Mouse (Mus musculus) heart, embryonic 10.5 days (tissue): ENCODE measurements around the gene Tmem132d. TPM values are rescaled to one million over a fixed set of nuclear protein-coding genes. Genes with fewer than 3 reads are reported as not detected.

ENCODE experiments used
- DNase-seq: peaks from one replicate; pipeline ENCODE4 v3.0.0-alpha.2; 2017; ENCODE audit warnings: low spot score
- H3K27ac ChIP-seq: fragments of 300-500 bp; sonication (generic); 2 replicates; pipeline ENCODE4 v1.5.1; 2016; ENCODE audit warnings: mild to moderate bottlenecking
- H3K27me3 ChIP-seq: fragments of 300-500 bp; sonication (generic); 2 replicates; pipeline ENCODE4 v1.6.1; 2016; ENCODE audit warnings: mild to moderate bottlenecking; ENCODE audit not compliant: poor library complexity, insufficient read depth, severe bottlenecking
- H3K36me3 ChIP-seq: fragments of 300-500 bp; sonication (generic); 2 replicates; pipeline ENCODE4 v1.6.1; 2016; ENCODE audit warnings: mild to moderate bottlenecking, moderate library complexity
- H3K4me1 ChIP-seq: fragments of 300-500 bp; sonication (generic); 2 replicates; pipeline ENCODE4 v1.6.1; 2016; ENCODE audit warnings: mild to moderate bottlenecking
- H3K4me3 ChIP-seq: fragments of 300-500 bp; sonication (generic); 2 replicates; pipeline ENCODE4 v1.5.1; 2016; ENCODE audit warnings: mild to moderate bottlenecking, moderate library complexity
- H3K9me3 ChIP-seq: fragments of 300-500 bp; sonication (generic); 2 replicates; pipeline ENCODE4 v1.6.1; 2016; ENCODE audit warnings: mild to moderate bottlenecking, moderate library complexity
- WGBS: fragments of 180-500 bp; shearing (Covaris S2); methylation state at CpG from one replicate; pipeline ENCODE4 v1.1.7; 2016; 5-methylcytosine and 5-hydroxymethylcytosine counted together
- polyA plus RNA-seq: library from polyadenylated mRNA; unstranded; fragments of >200 nt; fragmentation: Nextera tagmentation; extraction: Ambion mirVana; gene quantifications from 2 replicates; pipeline ENCODE4 v1.2.1, GENCODE M21; 2016

Gene Tmem132d
- polyA plus RNA-seq, 1 experiment from 2014 or later: 0.29 TPM

DNA sequence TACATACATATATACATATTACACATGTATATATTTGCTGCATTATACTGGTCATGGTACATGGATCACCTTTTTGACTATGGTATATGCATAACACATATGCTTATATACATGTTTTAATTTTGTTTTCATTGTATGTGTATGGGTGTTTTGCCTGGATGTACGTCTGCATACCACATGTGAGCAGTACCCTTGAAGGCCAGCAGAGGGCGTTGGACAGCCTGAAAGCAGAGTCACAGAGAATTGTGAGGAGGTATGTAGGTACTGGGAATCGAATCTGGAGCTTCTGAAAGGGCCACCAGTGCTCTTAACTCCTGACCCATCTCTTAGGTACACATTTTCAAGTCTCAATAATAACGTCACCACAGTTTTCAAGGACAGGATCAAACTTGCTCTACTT, 43.2 kb downstream of the Tmem132d start:
- H3K4me1 ChIP-seq: no peaks in the 10 kb centered on the region
- H3K9me3 ChIP-seq: no peaks in the 10 kb centered on the region
- 51% methylated on average over 4 of the region's 4 CpGs for WGBS
- no peak overlapping the region for H3K4me3 ChIP-seq
- H3K27me3 ChIP-seq: no peaks in the 10 kb centered on the region
- H3K36me3 ChIP-seq: no peaks in the 10 kb centered on the region
- no peak for DNase-seq
- no peak overlapping the region for H3K27ac ChIP-seq

DNA sequence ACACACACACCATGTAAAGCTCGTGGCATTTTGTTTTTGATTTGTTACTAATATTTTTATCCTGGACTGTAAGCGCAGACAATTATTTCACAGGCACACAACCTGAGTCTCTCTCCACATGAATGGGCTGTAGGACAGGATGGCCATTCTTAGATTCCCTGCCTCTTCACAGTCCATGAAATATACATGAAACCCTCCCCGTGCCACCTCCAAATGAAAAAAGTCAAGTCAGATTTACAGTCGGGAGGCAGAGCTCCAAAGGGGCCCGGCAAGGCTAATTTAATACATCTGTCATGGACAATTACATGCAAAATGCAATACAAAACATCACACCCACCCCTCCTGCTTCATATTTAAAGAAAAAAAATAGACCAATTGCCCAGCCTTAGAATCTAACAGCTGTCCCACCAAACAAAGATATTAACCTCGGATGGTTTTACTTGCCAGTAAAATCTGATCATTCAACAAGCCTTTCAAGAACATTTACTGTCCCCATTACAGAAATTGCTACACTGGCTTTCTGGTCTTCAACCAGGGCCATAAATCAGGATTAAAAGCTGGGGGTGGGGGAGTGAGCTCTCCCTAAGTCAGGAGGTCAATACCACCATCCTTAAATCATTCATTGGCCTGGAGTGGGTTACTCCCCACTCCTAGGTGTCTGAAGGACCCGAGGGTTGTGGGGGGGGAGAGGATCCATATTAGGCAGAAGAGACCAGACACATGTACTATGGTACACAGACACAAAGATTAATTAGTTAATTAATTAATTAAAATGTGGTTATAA, 44.3 kb downstream of the Tmem132d start:
- no peak for DNase-seq
- Histone ChIP-seq H3K36me3 (no peaks in the 10 kb centered on the region), H3K27ac (no peak overlapping the region), H3K4me1 (no peaks in the 10 kb centered on the region), H3K9me3 (no peaks in the 10 kb centered on the region), H3K27me3 (no peaks in the 10 kb centered on the region), H3K4me3 (no peak overlapping the region)
- 77% methylated on average over 7 of the region's 7 CpGs for WGBS

DNA sequence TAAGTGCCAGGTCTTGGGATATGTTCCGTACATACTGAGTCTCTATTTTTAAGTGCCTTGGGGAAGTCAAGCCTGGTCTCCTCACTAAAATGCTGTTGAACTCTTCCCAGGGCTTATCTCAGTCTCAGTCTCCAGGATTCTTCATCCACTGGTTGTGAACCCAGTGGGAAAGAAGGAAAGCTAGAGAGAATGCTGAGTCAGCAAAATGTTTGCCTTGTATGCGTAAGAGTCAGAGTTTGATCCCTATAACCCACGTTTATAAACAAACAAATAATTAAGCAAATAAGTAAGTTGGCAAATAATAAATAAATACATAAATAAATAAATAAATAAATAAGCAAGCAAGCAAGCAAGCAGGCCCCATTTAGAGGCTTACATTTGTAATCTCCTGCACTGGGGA, 63.1 kb downstream of the Tmem132d start:
- Histone ChIP-seq H3K27ac (no peak overlapping the region), H3K9me3 (no peaks in the 10 kb centered on the region), H3K4me3 (no peak overlapping the region), H3K36me3 (no peaks in the 10 kb centered on the region), H3K4me1 (no peaks in the 10 kb centered on the region), H3K27me3 (no peaks in the 10 kb centered on the region)
- DNase-seq: no peak
- WGBS: 78% methylated on average over 3 of the region's 3 CpGs

DNA sequence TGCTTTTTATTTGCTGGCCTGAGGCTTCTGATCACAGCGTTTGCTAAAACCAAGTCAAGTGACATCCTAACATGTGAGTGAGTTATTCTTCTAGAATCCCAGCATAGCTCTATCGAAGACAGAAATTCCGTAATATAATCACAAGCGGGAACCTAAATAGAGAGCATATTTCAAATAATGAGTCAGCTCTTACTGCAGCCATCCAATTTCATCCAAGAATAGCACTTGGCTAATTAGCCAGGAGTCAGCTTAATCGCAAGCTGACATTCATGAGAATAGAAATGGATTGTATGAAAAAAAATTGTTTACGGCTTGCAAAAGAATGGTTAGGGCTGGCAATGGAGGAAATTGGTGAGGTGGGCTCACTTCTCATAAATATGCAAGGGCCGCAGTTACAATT, 63.8 kb downstream of the Tmem132d start:
- Histone ChIP-seq H3K4me3 (no peak overlapping the region), H3K9me3 (no peaks in the 10 kb centered on the region), H3K27ac (no peak overlapping the region), H3K4me1 (no peaks in the 10 kb centered on the region), H3K27me3 (no peaks in the 10 kb centered on the region), H3K36me3 (no peaks in the 10 kb centered on the region)
- 91% methylated on average over 7 of the region's 7 CpGs for WGBS
- DNase-seq: no peak

DNA sequence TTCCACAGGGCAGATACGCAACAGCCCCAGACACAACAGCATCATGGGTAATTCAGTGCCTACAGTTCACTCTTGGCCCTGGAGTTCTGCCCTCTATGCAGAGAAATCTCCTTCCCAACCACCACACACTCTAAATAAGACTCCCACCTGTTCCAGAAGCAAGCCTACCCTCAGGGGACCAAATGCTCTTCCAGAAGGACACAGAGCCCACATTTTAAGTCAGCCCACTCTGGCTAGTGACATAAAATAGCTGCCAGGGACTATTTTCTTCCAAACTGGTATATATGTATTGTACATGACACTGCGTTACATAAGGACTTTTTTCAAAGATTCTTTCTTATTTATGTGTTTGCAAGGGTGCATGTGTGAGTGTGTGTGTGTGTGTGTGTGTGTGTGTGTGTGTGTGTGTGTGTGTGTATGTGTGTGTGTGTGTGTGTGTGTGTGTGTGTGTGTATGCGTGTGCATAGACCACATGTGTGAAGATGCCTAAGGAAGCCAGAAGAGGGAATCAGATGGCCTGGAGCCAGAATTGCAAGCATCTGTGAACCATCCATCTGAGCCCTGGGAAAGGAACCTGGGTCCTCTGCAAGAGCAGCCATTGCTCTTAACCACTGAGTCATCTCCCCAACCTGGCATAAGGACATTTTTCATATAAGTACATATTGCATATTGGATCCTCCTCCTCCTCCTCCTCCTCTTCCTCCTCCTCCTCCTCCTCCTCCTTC, 67.5 kb downstream of the Tmem132d start:
- WGBS: 88% methylated on average over 2 of the region's 3 CpGs
- H3K27me3 ChIP-seq: no peaks in the 10 kb centered on the region
- H3K9me3 ChIP-seq: no peaks in the 10 kb centered on the region
- H3K4me1 ChIP-seq: no peaks in the 10 kb centered on the region
- H3K36me3 ChIP-seq: no peaks in the 10 kb centered on the region
- H3K4me3 ChIP-seq: no peak overlapping the region
- H3K27ac ChIP-seq: no peak overlapping the region
- no peak for DNase-seq

DNA sequence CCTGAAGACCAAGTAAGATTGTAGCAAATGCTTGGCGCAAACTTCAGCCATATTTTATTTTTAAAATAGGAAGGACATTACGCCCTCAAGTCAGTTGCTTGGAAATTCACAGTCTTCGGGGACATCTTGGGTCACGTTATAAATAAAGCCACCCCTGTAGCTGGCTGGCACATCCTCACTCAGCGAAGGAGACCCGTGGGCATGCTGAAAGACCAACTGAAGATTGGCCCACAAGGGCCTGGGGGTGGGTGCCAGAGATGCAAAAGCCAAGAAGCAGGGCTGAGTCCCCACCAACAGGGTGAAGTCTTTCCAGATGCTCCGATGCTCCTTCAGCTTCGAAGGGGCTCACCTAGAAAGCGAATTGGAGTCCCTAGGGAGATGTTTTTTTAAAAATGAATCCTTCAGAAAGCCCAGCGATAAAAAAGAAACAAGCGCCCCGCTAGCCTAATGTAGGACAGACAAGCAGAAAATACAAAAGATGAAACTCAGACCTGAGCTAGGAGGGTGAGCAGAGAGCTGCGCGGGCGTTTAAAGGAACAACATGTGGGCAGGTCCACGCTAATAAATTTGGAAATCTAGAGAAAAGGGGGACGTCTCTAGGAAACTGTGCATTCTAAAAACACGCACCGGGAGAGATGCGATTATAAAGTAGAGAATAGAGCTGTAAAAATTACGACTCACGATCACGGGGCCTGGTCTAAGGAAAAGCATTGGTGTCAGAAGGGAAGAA, 71.8 kb downstream of the Tmem132d start:
- Histone ChIP-seq H3K27me3 (no peaks in the 10 kb centered on the region), H3K9me3 (no peaks in the 10 kb centered on the region), H3K4me1 (no peaks in the 10 kb centered on the region), H3K36me3 (no peaks in the 10 kb centered on the region), H3K27ac (no peak overlapping the region), H3K4me3 (no peak overlapping the region)
- 68% methylated on average over 23 of the region's 23 CpGs for WGBS
- DNase-seq: no peak

DNA sequence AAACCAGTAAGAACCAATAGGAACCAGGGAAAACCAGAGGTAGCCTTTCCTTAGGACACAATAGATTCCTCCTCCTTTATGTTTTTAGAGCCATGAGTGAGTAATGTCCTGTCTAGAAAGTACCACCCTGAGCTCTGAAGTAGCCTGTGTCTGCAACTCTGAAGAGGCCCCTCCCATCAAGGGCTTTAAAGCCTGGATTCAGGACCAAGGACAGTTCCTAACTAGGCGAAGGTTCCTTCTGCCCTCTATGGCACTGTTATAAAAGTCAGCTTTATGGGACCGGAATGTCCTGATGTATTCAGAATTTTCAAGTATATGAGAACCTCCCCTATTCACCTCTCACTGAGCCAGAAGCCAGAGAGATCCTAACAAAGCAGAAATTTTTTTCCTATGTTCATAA, 84.0 kb downstream of the Tmem132d start:
- no peaks in the 10 kb centered on the region for H3K36me3 ChIP-seq
- 41% methylated on average over 2 of the region's 2 CpGs for WGBS
- no peak for DNase-seq
- no peaks in the 10 kb centered on the region for H3K4me1 ChIP-seq
- no peak overlapping the region for H3K4me3 ChIP-seq
- H3K27me3 ChIP-seq: no peaks in the 10 kb centered on the region
- no peaks in the 10 kb centered on the region for H3K9me3 ChIP-seq
- no peak overlapping the region for H3K27ac ChIP-seq

DNA sequence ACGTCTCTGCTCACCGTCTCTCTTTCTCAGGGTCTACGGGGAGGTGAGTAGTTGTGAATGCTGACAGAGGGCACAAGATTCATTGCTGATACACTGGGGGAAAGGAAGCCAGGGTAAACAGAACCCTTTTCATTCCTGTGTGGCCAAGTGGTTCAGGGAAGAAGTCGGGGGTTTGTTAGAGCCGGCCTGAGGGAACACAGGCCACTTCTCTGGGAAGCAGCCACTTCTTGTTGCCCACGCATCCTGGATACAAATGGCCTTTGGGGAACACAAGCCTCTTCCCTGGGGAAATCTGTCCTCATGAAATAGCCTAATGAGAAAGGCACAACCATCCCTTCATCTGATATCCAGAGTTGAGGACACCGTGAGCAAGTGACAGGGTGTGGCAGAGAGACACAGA, 96.0 kb downstream of the Tmem132d start:
- 76% methylated on average over 7 of the region's 7 CpGs for WGBS
- Histone ChIP-seq H3K9me3 (no peaks in the 10 kb centered on the region), H3K4me1 (no peaks in the 10 kb centered on the region), H3K27me3 (no peaks in the 10 kb centered on the region), H3K36me3 (no peaks in the 10 kb centered on the region), H3K27ac (no peak overlapping the region), H3K4me3 (no peak overlapping the region)
- no peak for DNase-seq

DNA sequence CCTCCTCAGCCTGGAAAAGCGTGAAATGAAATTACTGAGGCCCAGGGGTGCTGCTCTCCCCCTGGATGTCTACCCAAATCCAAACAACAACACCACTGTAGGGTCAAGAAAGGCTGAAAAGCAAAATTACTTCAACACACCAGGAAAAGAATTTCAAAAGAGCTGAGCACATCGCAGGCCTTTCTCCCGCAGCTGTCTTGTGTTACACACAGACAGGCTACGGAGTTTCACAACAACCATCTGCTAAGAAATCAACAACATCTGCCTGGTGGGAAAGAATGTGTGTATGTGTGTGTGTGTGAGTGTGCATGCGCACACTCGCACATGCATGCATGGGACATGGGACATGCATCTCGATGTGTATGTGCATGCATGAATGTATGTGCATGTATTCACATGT, 100.1 kb downstream of the Tmem132d start:
- H3K4me3 ChIP-seq: no peak overlapping the region
- no peak overlapping the region for H3K27ac ChIP-seq
- no peaks in the 10 kb centered on the region for H3K9me3 ChIP-seq
- H3K36me3 ChIP-seq: no peaks in the 10 kb centered on the region
- H3K27me3 ChIP-seq: no peaks in the 10 kb centered on the region
- no peaks in the 10 kb centered on the region for H3K4me1 ChIP-seq
- 82% methylated on average over 7 of the region's 7 CpGs for WGBS
- no peak for DNase-seq

DNA sequence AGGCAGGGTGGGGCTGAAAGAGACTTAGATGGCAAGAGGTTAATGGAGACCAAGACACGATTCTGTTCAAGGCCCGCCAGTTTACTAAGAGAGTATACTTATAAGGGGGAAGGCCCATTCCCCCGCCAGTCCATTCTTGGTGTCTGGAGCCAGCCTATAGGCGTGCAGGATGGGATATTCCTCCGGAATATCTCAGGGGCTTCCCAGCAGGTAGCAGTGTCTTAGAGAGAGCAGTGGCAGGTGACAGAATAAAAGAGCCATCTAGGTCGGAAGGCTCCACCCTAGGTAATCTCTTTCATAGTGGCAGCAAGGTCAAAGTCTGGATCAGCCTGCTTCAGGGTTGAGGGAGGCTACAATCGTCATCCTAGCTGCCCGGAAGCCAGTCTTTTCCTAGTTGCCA, 102.5 kb downstream of the Tmem132d start:
- no peaks in the 10 kb centered on the region for H3K27me3 ChIP-seq
- no peaks in the 10 kb centered on the region for H3K4me1 ChIP-seq
- 80% methylated on average over 8 of the region's 8 CpGs for WGBS
- H3K4me3 ChIP-seq: no peak overlapping the region
- DNase-seq: no peak
- H3K27ac ChIP-seq: no peak overlapping the region
- H3K9me3 ChIP-seq: no peaks in the 10 kb centered on the region
- no peaks in the 10 kb centered on the region for H3K36me3 ChIP-seq

DNA sequence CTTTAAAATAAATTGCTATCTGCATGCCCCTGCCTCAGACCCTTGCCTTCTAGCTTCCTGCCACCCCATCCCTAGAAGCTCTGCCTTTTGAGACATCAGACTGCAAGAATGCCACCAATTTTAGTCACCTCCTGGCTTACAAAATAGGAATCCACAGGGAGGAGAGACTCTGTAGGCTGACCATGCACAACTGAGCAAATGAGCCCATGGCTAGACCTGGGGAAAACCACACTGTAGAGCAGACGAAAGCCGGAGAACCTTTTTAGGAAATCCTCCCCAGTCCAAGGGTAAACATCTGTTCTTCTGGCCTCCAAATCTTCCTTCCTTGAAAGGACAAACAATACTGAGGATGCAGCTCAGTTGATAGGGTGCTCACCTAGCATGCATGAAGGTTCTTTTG, 130.5 kb downstream of the Tmem132d start:
- no peaks in the 10 kb centered on the region for H3K36me3 ChIP-seq
- no peaks in the 10 kb centered on the region for H3K4me1 ChIP-seq
- WGBS: 71% methylated on average over 2 of the region's 2 CpGs
- H3K27ac ChIP-seq: no peak overlapping the region
- H3K27me3 ChIP-seq: no peaks in the 10 kb centered on the region
- no peak for DNase-seq
- H3K4me3 ChIP-seq: no peak overlapping the region
- H3K9me3 ChIP-seq: no peaks in the 10 kb centered on the region

DNA sequence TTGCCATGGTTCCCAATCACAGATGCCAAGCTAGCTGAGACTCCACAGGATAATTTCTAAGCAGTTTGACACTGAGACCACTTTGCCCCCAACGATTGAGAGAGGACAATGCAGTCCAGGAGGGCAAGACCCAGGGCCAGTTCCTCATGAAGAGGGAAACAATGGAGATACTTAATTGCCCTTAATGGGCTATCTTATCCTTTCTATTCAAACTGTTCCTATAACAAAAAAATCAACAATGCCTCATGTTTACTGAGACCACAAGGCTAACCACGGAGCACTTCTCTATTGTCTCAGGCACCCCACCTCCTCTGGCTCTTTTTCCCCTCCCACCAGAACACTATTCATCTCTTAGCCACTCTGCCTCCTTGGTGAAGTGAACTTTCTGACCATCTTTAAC, 141.7 kb downstream of the Tmem132d start:
- no peak for DNase-seq
- 62% methylated on average over 2 of the region's 2 CpGs for WGBS
- H3K4me1 ChIP-seq: peaks cover 6% of the 10 kb centered on the region; the same call in 1 of the 2 replicates

DNA sequence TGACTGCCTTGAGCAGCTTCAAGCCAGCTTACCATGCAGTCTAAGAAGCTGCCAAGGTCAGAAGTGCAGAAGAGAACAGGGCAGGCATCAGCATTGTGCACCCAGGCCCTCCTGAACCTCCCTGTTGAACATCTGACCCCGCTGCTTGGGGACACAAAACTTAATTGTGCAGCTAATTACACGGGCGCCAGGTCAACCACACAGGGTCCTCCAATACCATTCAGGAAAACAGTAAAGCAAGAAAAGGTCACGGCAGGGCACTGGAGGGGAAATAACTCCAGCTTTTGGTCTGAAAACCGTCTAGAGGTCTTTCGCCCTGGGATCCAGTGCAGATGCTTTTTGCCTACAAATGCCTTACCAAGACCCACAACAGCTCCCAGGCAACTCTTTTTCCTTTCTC, 159.6 kb downstream of the Tmem132d start:
- WGBS: 78% methylated on average over 6 of the region's 6 CpGs
- H3K9me3 ChIP-seq: no peaks in the 10 kb centered on the region
- no peak for DNase-seq
- H3K4me1 ChIP-seq: no peaks in the 10 kb centered on the region
- no peaks in the 10 kb centered on the region for H3K36me3 ChIP-seq
- H3K4me3 ChIP-seq: no peak overlapping the region
- no peak overlapping the region for H3K27ac ChIP-seq
- H3K27me3 ChIP-seq: no peaks in the 10 kb centered on the region

More for the DNA sequence above, 141.7 kb downstream of the Tmem132d start:
- H3K36me3 ChIP-seq: no peaks in the 10 kb centered on the region
- H3K9me3 ChIP-seq: no peaks in the 10 kb centered on the region
- H3K4me3 ChIP-seq: no peak overlapping the region
- H3K27me3 ChIP-seq: no peaks in the 10 kb centered on the region
- H3K27ac ChIP-seq: no peak overlapping the region
